Mouse (Mus musculus): Measurements from ENCODE around the gene Poc1a.

The Poc1a gene

DNA sequence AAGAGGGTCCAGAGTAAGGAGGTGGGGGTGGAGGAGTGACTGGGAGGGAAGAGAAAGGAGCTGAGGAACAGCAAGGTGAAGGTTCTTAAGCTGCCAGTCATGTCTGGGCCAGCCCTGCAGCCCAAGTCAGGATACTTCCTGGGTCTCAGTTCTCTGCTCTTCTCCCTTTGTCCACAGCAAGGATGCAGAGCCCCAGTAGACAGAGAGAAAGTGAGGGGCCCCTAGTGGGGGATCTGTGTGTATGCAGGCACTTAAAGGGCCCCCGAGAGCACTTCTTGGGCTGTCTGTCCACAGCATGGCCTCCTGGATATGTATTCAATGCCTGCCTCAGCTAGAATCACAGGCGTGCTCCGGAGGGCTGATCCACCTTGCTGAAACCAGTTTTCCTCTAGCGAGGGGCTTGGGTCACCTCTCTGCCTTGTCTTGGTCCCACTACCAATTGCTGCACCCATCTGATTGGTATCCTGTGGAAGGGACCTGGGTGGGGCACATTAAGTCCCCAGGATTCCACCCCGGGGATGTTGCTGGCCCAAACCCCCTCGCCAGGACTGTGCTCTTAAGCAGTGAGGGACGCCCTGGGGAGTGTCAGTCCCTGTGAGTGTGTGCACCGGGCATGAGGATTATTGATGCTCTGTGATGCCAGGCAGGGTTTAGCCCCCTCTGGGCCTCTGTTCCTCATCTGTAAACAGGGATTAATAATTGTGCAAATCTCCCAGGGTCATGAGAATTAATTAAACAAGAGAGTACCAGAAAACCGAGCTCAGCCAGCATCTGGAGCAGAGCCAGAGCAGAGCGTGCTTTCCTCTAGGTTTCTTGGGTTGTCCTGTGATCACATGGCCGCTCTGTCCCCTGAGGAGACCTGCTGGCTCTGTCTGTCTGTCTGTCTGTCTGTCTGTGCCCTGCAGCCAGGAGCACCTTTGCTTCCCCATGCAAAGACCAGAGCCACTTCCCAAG lies 114.1 kb downstream of the Poc1a start:
- DNase-seq (ENCODE audit: extremely low read depth, insufficient read length, low spot score), result no peak

DNA sequence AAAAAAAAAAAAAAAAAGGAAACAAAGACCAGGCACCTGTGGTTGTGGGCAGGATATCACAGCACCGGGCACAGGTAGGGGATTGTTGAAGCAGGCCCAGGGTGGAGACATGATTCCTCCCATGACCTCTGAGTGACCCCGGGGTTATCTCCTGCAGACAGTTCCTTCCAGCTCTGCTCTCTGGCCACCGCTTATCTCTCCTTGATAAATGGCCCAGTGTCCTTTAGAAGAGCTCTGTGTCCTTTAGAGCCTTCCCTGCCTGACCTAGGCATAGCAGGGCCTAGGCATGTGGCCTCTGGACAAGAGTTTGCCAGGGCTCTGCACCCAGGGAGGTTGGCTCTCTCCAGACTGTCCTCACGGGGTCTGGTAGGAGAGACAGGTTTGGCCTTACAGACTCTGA lies 116.9 kb downstream of the Poc1a start:
- DNase-seq (ENCODE audit: extremely low read depth, insufficient read length, low spot score), result no peak

DNA sequence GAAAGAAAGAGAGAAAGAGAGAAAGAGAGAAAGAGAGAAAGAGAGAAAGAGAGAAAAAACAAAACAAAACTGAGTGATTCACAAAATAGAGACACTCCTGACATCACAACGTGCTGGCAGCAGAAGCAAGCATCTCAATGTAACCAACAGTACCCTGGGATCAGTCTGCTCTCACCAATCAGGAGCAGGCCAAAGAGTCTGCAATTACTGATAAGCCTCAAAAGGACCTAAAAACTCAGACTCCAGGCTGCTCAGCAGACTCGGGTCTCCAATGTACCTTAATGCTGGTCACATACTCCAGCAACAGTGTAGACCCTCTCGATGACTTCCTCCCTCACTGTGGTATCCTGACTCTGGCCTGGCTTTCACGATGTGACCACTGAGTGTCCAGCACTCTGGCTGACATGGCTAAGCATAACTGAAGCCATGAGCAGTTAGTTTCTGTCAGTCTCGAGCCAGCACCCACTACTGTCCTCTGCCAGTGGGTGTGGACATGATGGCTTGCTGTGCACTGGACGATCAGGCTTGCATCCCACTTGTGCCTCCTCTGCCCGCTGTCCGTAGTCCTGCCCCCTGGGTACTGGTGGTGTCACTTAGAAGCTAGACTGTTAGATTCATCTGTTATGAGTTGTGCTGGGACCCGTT lies 117.9 kb downstream of the Poc1a start:
- no peak for DNase-seq (ENCODE audit: extremely low read depth, insufficient read length, low spot score)

DNA sequence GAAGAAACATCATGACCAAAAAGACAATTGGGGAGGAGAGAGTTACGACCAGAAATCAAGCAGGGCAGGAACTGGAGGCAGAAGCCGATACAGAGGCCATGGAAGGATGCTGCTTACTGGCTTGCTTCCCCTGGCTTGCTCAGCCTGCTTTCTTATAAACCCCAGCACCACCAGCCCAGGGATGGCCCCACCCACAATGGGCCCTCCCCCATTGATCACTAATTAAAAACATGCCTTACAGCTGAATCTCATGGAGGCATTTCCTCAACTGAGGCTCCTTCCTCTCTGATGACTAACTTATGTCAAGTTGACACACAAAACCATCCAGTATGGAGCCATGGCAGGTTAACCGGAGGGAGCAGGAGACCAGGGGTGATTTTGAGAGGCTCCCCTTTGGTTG lies 118.9 kb downstream of the Poc1a start:
- no peak for DNase-seq (ENCODE audit: extremely low read depth, insufficient read length, low spot score)
